Mouse (Mus musculus): ENCODE measurements at regions not wholly inside any gene's neighbourhood (a gene's known extent, or its start where the extent isn't known, plus 50 kb on each side); places are given as distances from the start of the nearest gene placed in this dataset.
A peak's percentile ranks its signal among the peaks of the same experiment; 100 is the strongest.

- ATAC-seq (ENCODE audit: low TSS enrichment): peak; percentile 96
Observed at GRCm38 (mm10) chrX:61580186-61580585, 129.1 kb upstream of the Ldoc1 start.
